Mouse (Mus musculus): ENCODE data around the gene Slc38a2. TPM values are rescaled to one million over a fixed set of nuclear protein-coding genes. Genes with fewer than 3 reads are reported as not detected.

The Slc38a2 gene
- polyA plus RNA-seq, 1 experiment from 2014 or later, result 191 TPM

DNA sequence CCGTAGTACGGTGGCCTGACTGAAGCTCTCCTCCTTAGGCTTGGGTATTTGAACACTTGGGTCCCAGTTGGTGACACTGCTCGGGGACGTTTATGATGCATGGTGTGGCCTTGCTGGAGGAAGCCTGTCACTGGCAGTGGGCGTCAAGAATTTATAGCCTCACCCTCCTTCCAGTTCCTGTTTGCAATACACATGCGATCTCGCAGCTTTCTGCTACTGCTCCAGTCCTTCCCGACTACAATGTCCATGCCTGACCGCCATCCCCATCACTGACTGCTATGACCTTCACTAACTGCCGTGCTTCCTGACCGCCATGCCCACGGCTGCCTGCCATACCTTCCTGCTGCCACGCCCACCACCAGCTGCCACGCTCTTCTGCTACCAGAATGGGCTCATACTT lies 44.0 kb downstream of the Slc38a2 start:
- H3K36me3 ChIP-seq (ENCODE audit: control insufficient read depth, insufficient read depth, low read length), result no peaks in the 10 kb centered on the region
- H3K9ac ChIP-seq (ENCODE audit: low read length), result no peak overlapping the region
- no peak overlapping the region for H3K4me2 ChIP-seq (ENCODE audit: low read length)
- peaks cover 2 to 11% of the 10 kb centered on the region in 2 experiments for H3K4me1 ChIP-seq (ENCODE audit: control insufficient read depth in 2 of 2, insufficient read depth in 2 of 2, low read length in 2 of 2)
- no peak overlapping the region for H3K4me3 ChIP-seq (ENCODE audit: control insufficient read depth in 1 of 2, insufficient read depth in 1 of 2, low read depth in 1 of 2, low read length in 2 of 2)
- no peak for ATAC-seq (ENCODE audit: insufficient number of reproducible peaks, insufficient read depth, low FRiP score, low read depth)
- no peaks in the 10 kb centered on the region for H3K9me3 ChIP-seq (ENCODE audit: control insufficient read depth, low read length)
- H3K27me3 ChIP-seq (ENCODE audit: control insufficient read depth, insufficient read depth, low read length), result no peaks in the 10 kb centered on the region
- WGBS, result 81% methylated on average over 14 of the region's 14 CpGs
- no peak overlapping the region for H3K27ac ChIP-seq (replicated peaks in 1 of 2; ENCODE audit: control insufficient read depth in 1 of 2, insufficient read depth in 1 of 2, low read depth in 2 of 2, low read length in 2 of 2)

DNA sequence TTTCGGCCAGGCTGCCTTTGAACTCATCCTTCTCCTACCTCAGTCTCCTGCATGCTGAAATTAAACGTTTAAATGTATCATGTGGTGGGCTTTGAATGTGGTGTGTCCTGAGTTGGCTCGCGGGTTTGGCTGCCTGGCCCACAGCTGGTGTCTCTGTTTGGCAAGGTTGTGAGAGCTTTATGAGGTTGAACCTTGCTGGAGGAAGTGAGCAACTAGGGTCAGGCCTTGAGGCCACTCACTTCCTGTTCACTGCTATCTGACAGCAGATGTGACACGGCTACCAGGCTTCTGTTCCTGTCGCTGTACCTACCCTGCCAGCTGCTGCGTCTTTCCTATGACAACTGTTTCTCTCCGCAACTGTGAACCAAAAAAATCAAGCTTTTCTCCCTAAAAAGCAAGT lies 44.8 kb downstream of the Slc38a2 start:
- no peak for ATAC-seq (ENCODE audit: insufficient number of reproducible peaks, insufficient read depth, low FRiP score, low read depth)
- Histone ChIP-seq H3K9ac (ENCODE audit: low read length) (no peak overlapping the region), H3K4me1 (ENCODE audit: control insufficient read depth in 2 of 2, insufficient read depth in 2 of 2, low read length in 2 of 2) (peaks cover 0 to 8% of the 10 kb centered on the region in 2 experiments; a peak in 2 of 4 replicates), H3K27me3 (ENCODE audit: control insufficient read depth, insufficient read depth, low read length) (no peaks in the 10 kb centered on the region), H3K4me3 (ENCODE audit: control insufficient read depth in 1 of 2, insufficient read depth in 1 of 2, low read depth in 1 of 2, low read length in 2 of 2) (no peak overlapping the region), H3K27ac (replicated peaks in 1 of 2; ENCODE audit: control insufficient read depth in 1 of 2, insufficient read depth in 1 of 2, low read depth in 2 of 2, low read length in 2 of 2) (no peak overlapping the region), H3K4me2 (ENCODE audit: low read length) (no peak overlapping the region), H3K9me3 (ENCODE audit: control insufficient read depth, low read length) (no peaks in the 10 kb centered on the region), H3K36me3 (ENCODE audit: control insufficient read depth, insufficient read depth, low read length) (no peaks in the 10 kb centered on the region)
- WGBS, result 66% methylated on average over 8 of the region's 8 CpGs

DNA sequence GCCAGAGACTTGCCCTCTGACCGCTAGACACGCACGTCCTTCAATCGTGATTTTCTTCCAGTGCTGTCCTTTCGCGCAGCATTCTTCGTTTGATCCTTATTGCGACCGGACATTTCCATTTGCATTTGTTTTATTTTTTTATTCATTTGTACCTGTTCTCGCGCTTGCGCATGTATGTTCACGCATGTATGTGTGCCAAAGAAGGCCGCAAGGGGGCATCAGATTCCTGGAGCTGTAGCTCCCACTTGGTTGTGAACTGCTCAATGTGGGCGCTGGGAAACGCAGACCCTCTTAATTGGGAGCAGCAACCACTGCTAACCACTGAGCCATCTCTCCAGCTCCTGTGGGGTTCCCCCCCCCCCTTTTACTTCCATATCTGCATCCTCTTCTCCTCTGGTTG lies 46.5 kb downstream of the Slc38a2 start:
- ATAC-seq (ENCODE audit: insufficient number of reproducible peaks, insufficient read depth, low FRiP score, low read depth), result no peak
- 92% methylated on average over 16 of the region's 16 CpGs for WGBS
- H3K9ac ChIP-seq (ENCODE audit: low read length), result no peak overlapping the region
- H3K4me1 ChIP-seq (ENCODE audit: control insufficient read depth in 2 of 2, insufficient read depth in 2 of 2, low read length in 2 of 2), result peaks cover 0 to 6% of the 10 kb centered on the region in 2 experiments; a peak in 2 of 4 replicates
- no peak overlapping the region for H3K27ac ChIP-seq (replicated peaks in 1 of 2; ENCODE audit: control insufficient read depth in 1 of 2, insufficient read depth in 1 of 2, low read depth in 2 of 2, low read length in 2 of 2)
- H3K4me3 ChIP-seq (ENCODE audit: control insufficient read depth in 1 of 2, insufficient read depth in 1 of 2, low read depth in 1 of 2, low read length in 2 of 2), result no peak overlapping the region
- no peaks in the 10 kb centered on the region for H3K9me3 ChIP-seq (ENCODE audit: control insufficient read depth, low read length)
- H3K36me3 ChIP-seq (ENCODE audit: control insufficient read depth, insufficient read depth, low read length), result no peaks in the 10 kb centered on the region
- H3K4me2 ChIP-seq (ENCODE audit: low read length), result no peak overlapping the region
- H3K27me3 ChIP-seq (ENCODE audit: control insufficient read depth, insufficient read depth, low read length), result no peaks in the 10 kb centered on the region

DNA sequence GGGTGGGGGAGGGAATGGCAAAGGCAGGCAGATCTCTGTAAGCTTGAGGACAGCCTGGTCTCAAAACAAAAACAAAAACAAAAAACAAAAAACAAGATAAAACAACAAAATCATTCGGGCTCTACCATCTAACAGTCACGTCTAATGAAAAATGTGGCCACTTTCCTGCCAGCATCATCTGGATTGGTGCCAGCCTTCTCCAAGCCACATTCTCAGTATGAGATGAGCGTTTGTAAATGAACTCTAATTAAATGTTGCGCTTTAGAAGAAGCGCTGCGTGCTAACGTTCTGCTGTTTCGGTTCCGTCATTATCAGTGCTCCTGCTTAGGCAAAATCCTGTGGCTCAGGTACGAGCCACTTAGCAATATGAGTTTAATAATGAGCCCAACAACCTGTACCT lies 47.0 kb downstream of the Slc38a2 start:
- H3K36me3 ChIP-seq (ENCODE audit: control insufficient read depth, insufficient read depth, low read length), result no peaks in the 10 kb centered on the region
- H3K27me3 ChIP-seq (ENCODE audit: control insufficient read depth, insufficient read depth, low read length), result no peaks in the 10 kb centered on the region
- peaks cover 0 to 5% of the 10 kb centered on the region in 2 experiments; a peak in 3 of 4 replicates for H3K4me1 ChIP-seq (ENCODE audit: control insufficient read depth in 2 of 2, insufficient read depth in 2 of 2, low read length in 2 of 2)
- no peak for ATAC-seq (ENCODE audit: insufficient number of reproducible peaks, insufficient read depth, low FRiP score, low read depth)
- H3K27ac ChIP-seq (replicated peaks in 1 of 2; ENCODE audit: control insufficient read depth in 1 of 2, insufficient read depth in 1 of 2, low read depth in 2 of 2, low read length in 2 of 2), result no peak overlapping the region
- WGBS, result 80% methylated on average over 10 of the region's 10 CpGs
- H3K9ac ChIP-seq (ENCODE audit: low read length), result no peak overlapping the region
- H3K9me3 ChIP-seq (ENCODE audit: control insufficient read depth, low read length), result no peaks in the 10 kb centered on the region
- no peak overlapping the region for H3K4me3 ChIP-seq (ENCODE audit: control insufficient read depth in 1 of 2, insufficient read depth in 1 of 2, low read depth in 1 of 2, low read length in 2 of 2)
- H3K4me2 ChIP-seq (ENCODE audit: low read length), result no peak overlapping the region

DNA sequence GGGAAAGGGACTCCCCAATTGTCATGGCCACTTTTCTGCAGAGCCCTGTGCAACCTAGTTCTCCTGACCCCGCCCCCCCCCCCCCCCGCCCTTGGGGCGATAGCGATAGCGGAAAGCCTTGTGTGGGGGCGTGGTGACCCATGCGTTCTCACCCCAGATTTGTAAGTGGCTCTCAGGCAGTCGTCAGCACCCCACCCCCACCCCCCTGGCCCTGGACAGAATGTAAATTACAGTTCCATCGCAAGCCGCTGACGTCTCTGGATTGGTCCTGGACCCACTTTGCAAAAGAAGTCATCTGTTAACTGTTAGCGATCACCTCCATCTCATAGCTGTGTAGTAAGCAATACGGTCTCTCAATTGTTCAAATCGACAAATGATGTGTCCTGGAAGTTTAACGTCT lies 52.2 kb downstream of the Slc38a2 start:
- 18% methylated on average over 15 of the region's 15 CpGs for WGBS
- Histone ChIP-seq H3K36me3 (ENCODE audit: control insufficient read depth, insufficient read depth, low read length) (no peaks in the 10 kb centered on the region), H3K27ac (replicated peaks in 1 of 2; ENCODE audit: control insufficient read depth in 1 of 2, insufficient read depth in 1 of 2, low read depth in 2 of 2, low read length in 2 of 2) (no peak overlapping the region), H3K4me1 (ENCODE audit: control insufficient read depth in 2 of 2, insufficient read depth in 2 of 2, low read length in 2 of 2) (peaks cover 9 to 10% of the 10 kb centered on the region in 2 experiments; a peak in 3 of 4 replicates), H3K27me3 (ENCODE audit: control insufficient read depth, insufficient read depth, low read length) (no peaks in the 10 kb centered on the region), H3K4me3 (ENCODE audit: control insufficient read depth in 1 of 2, insufficient read depth in 1 of 2, low read depth in 1 of 2, low read length in 2 of 2) (no peak overlapping the region), H3K4me2 (ENCODE audit: low read length) (peak overlapping the region; percentile 55), H3K9ac (ENCODE audit: low read length) (no peak overlapping the region), H3K9me3 (ENCODE audit: control insufficient read depth, low read length) (no peaks in the 10 kb centered on the region)
- no peak for ATAC-seq (ENCODE audit: insufficient number of reproducible peaks, insufficient read depth, low FRiP score, low read depth)

DNA sequence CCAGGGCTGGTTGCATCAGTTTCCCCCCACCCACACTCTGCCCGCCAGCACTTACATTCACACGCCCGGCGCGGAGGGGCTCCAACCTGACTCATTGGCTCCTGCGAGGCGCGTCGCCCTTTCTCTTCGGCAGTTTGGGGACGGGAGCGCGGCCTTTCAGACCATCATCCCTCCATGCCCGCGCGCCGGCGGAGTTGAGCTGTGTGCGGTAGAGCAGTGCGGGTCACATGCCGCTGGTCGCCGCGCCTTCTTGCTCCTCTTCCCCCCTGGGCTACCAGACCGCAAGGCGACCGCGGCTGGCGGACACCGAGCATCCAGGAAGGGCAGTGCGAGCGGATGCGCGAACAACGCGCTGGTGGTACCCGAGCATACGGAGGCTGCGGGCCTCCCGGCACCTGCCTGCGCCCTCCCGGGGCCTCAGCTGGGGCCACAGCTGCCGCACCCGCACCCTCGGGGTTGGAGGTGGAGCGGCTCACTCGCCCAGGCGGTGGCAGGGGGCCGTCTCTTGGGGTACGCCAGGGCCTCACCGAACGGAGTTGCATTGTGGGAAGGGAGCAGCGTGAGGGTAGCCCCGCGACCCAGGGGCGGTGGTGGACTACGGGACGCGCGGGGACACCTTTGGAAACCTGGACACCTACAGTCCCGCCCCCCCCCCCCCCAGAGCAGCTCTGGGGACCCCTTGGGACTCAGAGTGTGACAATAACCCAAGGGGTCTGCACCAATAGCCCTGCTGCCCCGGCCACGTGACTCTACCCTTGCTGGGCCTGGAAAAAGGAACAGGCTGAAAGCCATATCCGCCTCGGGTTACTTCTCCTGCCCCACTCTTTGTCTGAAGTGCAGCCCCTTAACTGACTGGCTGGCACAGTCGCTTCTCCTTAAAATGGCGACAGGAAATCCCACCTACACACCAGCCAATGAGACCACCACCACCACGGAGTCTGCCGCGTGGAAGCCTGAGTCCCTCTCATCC lies 56.8 kb downstream of the Slc38a2 start, which contains the start of gene Slc38a1:
TSS of gene Slc38a1 (minus strand) at position 478 of the 970 bp plus-strand sequence.
- H3K4me1 ChIP-seq (ENCODE audit: control insufficient read depth in 2 of 2, insufficient read depth in 2 of 2, low read length in 2 of 2), result peaks cover 20 to 35% of the 10 kb centered on the region in 2 experiments
- ATAC-seq (ENCODE audit: insufficient number of reproducible peaks, insufficient read depth, low FRiP score, low read depth), result peak; percentile 68

DNA sequence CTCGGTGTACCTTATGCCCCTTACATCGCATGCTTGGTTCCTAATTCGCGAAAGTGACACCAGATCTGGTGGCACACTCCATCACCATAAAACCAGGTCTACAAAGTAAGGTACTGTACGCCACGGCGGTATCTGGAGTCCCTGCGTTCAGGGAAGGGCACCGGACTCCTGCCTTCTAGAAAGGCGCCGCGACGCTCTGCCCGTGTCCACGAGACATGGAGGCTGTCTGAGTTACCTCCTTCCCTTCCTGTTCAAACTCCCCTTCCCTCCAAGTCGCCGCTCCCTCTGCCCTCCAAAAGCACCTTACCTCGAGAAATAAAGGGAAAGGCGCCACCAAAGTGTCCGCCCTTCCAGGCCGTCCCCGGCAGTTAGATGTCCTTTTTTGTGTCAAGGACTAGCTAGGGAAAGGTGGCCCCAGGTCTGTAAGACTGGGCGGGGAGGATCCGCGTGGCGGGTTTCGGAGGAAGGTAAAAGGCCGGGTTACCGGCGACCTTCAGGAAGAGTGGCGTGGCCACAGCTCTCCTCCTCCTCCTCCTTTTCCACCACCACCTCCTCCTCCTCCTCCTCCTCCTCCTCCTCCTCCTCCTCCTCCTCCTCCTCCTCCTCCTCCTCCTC lies 57.6 kb downstream of the Slc38a2 start:
- peak overlapping the region; percentile 79 to 92 for H3K4me3 ChIP-seq (ENCODE audit: control insufficient read depth in 1 of 2, insufficient read depth in 1 of 2, low read depth in 1 of 2, low read length in 2 of 2)
- H3K4me2 ChIP-seq (ENCODE audit: low read length), result peak overlapping the region; percentile 80
- ATAC-seq (ENCODE audit: insufficient number of reproducible peaks, insufficient read depth, low FRiP score, low read depth), result peak; percentile 1; the same call in 1 of the 2 replicates
- H3K9ac ChIP-seq (ENCODE audit: low read length), result peak overlapping the region; percentile 96
- no peaks in the 10 kb centered on the region for H3K9me3 ChIP-seq (ENCODE audit: control insufficient read depth, low read length)
- H3K27me3 ChIP-seq (ENCODE audit: control insufficient read depth, insufficient read depth, low read length), result no peaks in the 10 kb centered on the region
- H3K4me1 ChIP-seq (ENCODE audit: control insufficient read depth in 2 of 2, insufficient read depth in 2 of 2, low read length in 2 of 2), result peaks cover 16 to 31% of the 10 kb centered on the region in 2 experiments
- WGBS, result under 1% methylated on average over 30 of the region's 31 CpGs
- H3K36me3 ChIP-seq (ENCODE audit: control insufficient read depth, insufficient read depth, low read length), result peaks cover 15% of the 10 kb centered on the region; the same call in 1 of the 2 replicates
- peak overlapping the region; percentile 93 to 97 for H3K27ac ChIP-seq (replicated peaks in 1 of 2; ENCODE audit: control insufficient read depth in 1 of 2, insufficient read depth in 1 of 2, low read depth in 2 of 2, low read length in 2 of 2)

More for the DNA sequence above, 56.8 kb downstream of the Slc38a2 start, which contains the start of gene Slc38a1:
- Histone ChIP-seq H3K27me3 (ENCODE audit: control insufficient read depth, insufficient read depth, low read length) (no peaks in the 10 kb centered on the region), H3K36me3 (ENCODE audit: control insufficient read depth, insufficient read depth, low read length) (peaks cover 7% of the 10 kb centered on the region; the same call in 1 of the 2 replicates), H3K4me2 (ENCODE audit: low read length) (peak within 1 kb of the TSS; percentile 80), H3K27ac (replicated peaks in 1 of 2; ENCODE audit: control insufficient read depth in 1 of 2, insufficient read depth in 1 of 2, low read depth in 2 of 2, low read length in 2 of 2) (peak within 1 kb of the TSS; percentile 93 to 97), H3K9ac (ENCODE audit: low read length) (peak within 1 kb of the TSS; percentile 96), H3K9me3 (ENCODE audit: control insufficient read depth, low read length) (no peaks in the 10 kb centered on the region), H3K4me3 (ENCODE audit: control insufficient read depth in 1 of 2, insufficient read depth in 1 of 2, low read depth in 1 of 2, low read length in 2 of 2) (peak within 1 kb of the TSS; percentile 79 to 92)
- WGBS, result under 1% methylated on average over 59 of the region's 70 CpGs
